Mouse (Mus musculus) liver, postnatal 0 days (tissue): ENCODE measurements around the gene Xpo6.

ENCODE experiments used
- CTCF ChIP-seq: sonication (generic); IDR thresholded peaks from 2 replicates; pipeline ENCODE4 v1.5.1; 2016; ENCODE audit warnings: antibody characterized with exemption, low read depth
- EP300 ChIP-seq: IDR thresholded peaks from 2 replicates; pipeline ENCODE4 v1.6.1; 2016; ENCODE audit warnings: antibody characterized with exemption, low read depth, mild to moderate bottlenecking

GRCm38 (mm10) chr7:126167426-126167825, 32.9 kb downstream of the Xpo6 start:
- TF ChIP-seq CTCF (no peak), EP300 (no peak)
